Mouse (Mus musculus) heart, embryonic 16.5 days (tissue): ENCODE data around the gene Cntln. TPM values are rescaled to one million over a fixed set of nuclear protein-coding genes. Genes with fewer than 3 reads are reported as not detected.

Experiments
- ATAC-seq: fragments of 200-750 bp; cut with Nextera tagmentation; replicated peaks from 2 replicates; pipeline ENCODE4 v1.8.0; 2017; ENCODE audit warnings: moderate number of reproducible peaks; ENCODE audit not compliant: insufficient read depth, low FRiP score; ENCODE audit errors: extremely low read depth
- H3K27ac ChIP-seq: fragments of 300-500 bp; sonication (generic); 2 replicates; pipeline ENCODE4 v1.5.1; 2014; ENCODE audit warnings: mild to moderate bottlenecking, low read length, control low read depth, moderate library complexity
- H3K27me3 ChIP-seq: fragments of 300-500 bp; sonication (generic); 2 replicates; pipeline ENCODE4 v1.6.1; 2014; ENCODE audit warnings: low read length, mixed read lengths; ENCODE audit not compliant: control insufficient read depth, insufficient read depth
- H3K36me3 ChIP-seq: fragments of 300-500 bp; sonication (generic); 2 replicates; pipeline ENCODE4 v1.6.1; 2014; ENCODE audit not compliant: control insufficient read depth, insufficient read depth
- H3K4me1 ChIP-seq: fragments of 300-500 bp; sonication (generic); 2 replicates; pipeline ENCODE4 v1.6.1; 2014; ENCODE audit warnings: low read length, mixed read lengths; ENCODE audit not compliant: control insufficient read depth, insufficient read depth
- H3K4me2 ChIP-seq: fragments of 300-500 bp; sonication (generic); 2 replicates; pipeline ENCODE4 v1.6.1; 2014; ENCODE audit warnings: low read depth, mild to moderate bottlenecking, control low read depth, low read length
- H3K4me3 ChIP-seq: fragments of 300-500 bp; sonication (generic); 2 replicates; pipeline ENCODE4 v1.5.1; 2014; ENCODE audit warnings: mild to moderate bottlenecking, control low read depth, low read length
- H3K9ac ChIP-seq: fragments of 300-500 bp; sonication (generic); 2 replicates; pipeline ENCODE4 v1.6.1; 2014; ENCODE audit warnings: low read length, control low read depth
- H3K9me3 ChIP-seq: fragments of 300-500 bp; sonication (generic); replicated peaks from 2 replicates; pipeline ENCODE4 v1.6.1; 2016; ENCODE audit warnings: low read length; ENCODE audit not compliant: control insufficient read depth
- WGBS: fragments of 180-500 bp; shearing (Covaris S2); extraction: QIAGEN DNeasy Blood & Tissue Kit; methylation state at CpG from one replicate; pipeline ENCODE4 v1.1.7; 2014; 5-methylcytosine and 5-hydroxymethylcytosine counted together
- polyA plus RNA-seq: library from polyadenylated mRNA; unstranded; fragments of >200 nt; fragmentation: Nextera tagmentation; extraction: Ambion mirVana; gene quantifications from 2 replicates; pipeline ENCODE4 v1.2.1, GENCODE M21; 2015

Gene Cntln
- polyA plus RNA-seq, 1 experiment from 2014 or later = 5.4 TPM

DNA sequence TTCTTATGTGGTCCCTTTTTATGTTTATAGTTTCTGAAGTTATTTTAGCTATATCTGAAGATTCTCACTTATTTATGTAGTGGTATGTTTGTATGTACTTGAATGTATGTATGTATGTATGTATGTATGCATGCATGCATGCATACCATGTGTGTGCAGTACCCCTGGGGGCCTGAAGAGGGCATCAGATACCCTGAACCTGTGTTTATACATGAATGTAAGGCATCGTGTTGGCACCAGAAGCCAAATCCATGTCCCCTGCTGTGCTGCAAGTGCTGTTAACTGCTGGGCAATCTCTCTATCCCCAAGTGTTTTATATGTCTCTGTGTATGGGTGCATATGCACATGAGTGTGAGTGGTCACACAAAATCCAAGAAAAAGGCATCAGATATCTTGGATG lies 34.3 kb downstream of the Cntln start:
- 84% methylated on average over 1 of the region's 1 CpGs for WGBS
- H3K36me3 ChIP-seq = peaks cover 3% of the 10 kb centered on the region; the same call in 1 of the 2 replicates
- H3K27ac ChIP-seq = no peak overlapping the region
- H3K9ac ChIP-seq = no peak overlapping the region
- no peak overlapping the region for H3K4me3 ChIP-seq
- no peak for ATAC-seq
- H3K4me1 ChIP-seq = no peaks in the 10 kb centered on the region
- H3K4me2 ChIP-seq = no peak overlapping the region
- peaks cover 9% of the 10 kb centered on the region; the same call in 1 of the 2 replicates for H3K9me3 ChIP-seq
- H3K27me3 ChIP-seq = no peaks in the 10 kb centered on the region

DNA sequence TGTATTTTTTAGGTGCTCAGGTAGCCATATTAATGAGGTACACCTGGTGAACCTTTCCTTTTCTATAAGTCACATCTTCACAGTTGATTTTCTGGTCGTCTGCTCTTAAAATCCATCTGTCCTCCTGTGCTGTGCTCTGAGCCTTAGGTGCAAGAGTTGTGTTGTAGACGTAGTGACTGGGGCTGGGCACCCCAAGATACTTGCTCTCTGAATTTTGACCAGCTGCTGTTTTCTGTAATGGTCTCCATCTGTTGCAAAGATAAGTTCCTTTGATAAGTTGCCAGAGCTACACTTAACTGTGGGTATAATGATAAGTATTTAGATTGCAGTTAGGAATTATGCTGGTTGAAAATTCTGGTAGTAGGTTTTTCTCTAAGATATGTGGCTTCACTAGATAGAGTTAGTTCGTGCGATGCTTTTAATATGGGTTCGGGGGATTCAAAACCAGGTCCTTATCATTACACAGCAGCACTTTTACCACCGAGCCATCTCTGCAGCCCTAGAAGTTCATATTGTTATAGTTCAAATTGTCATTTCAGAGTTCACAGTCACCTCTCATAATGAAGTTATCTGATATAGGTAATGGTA lies 50.3 kb downstream of the Cntln start:
- no peak for ATAC-seq
- H3K27me3 ChIP-seq = no peaks in the 10 kb centered on the region
- WGBS = 81% methylated on average over 6 of the region's 6 CpGs
- no peak overlapping the region for H3K4me2 ChIP-seq
- peaks cover 4% of the 10 kb centered on the region; the same call in 1 of the 2 replicates for H3K9me3 ChIP-seq
- no peak overlapping the region for H3K9ac ChIP-seq
- no peak overlapping the region for H3K4me3 ChIP-seq
- no peak overlapping the region for H3K27ac ChIP-seq
- H3K36me3 ChIP-seq = no peaks in the 10 kb centered on the region
- H3K4me1 ChIP-seq = no peaks in the 10 kb centered on the region

- H3K9me3 ChIP-seq = no peaks in the 10 kb centered on the region
- H3K27me3 ChIP-seq = no peaks in the 10 kb centered on the region
- no peak overlapping the region for H3K4me3 ChIP-seq
- 50% methylated on average over 2 of the region's 2 CpGs for WGBS
- no peak overlapping the region for H3K27ac ChIP-seq
- no peaks in the 10 kb centered on the region for H3K36me3 ChIP-seq
- no peak overlapping the region for H3K4me2 ChIP-seq
- no peak for ATAC-seq
- H3K4me1 ChIP-seq = no peaks in the 10 kb centered on the region
- H3K9ac ChIP-seq = no peak overlapping the region
These were observed 58.0 kb downstream of the Cntln start for GRCm38 (mm10) chr4:84942059-84942458.

- WGBS = 81% methylated on average over 2 of the region's 2 CpGs
- ATAC-seq = no peak
- Histone ChIP-seq H3K27ac (no peak overlapping the region), H3K4me1 (no peaks in the 10 kb centered on the region), H3K27me3 (no peaks in the 10 kb centered on the region), H3K4me3 (no peak overlapping the region), H3K9me3 (no peaks in the 10 kb centered on the region), H3K9ac (no peak overlapping the region), H3K4me2 (no peak overlapping the region), H3K36me3 (no peaks in the 10 kb centered on the region)
These were observed 58.5 kb downstream of the Cntln start for GRCm38 (mm10) chr4:84942651-84943050.

GRCm38 (mm10) chr4:84944100-84944499 lies 60.0 kb downstream of the Cntln start:
- H3K9me3 ChIP-seq = no peaks in the 10 kb centered on the region
- no peak overlapping the region for H3K4me3 ChIP-seq
- no peak overlapping the region for H3K4me2 ChIP-seq
- H3K36me3 ChIP-seq = no peaks in the 10 kb centered on the region
- no peaks in the 10 kb centered on the region for H3K27me3 ChIP-seq
- WGBS = 84% methylated on average over 4 of the region's 4 CpGs
- H3K4me1 ChIP-seq = no peaks in the 10 kb centered on the region
- no peak for ATAC-seq
- H3K27ac ChIP-seq = no peak overlapping the region
- H3K9ac ChIP-seq = no peak overlapping the region

- H3K4me2 ChIP-seq = no peak overlapping the region
- H3K9ac ChIP-seq = no peak overlapping the region
- WGBS = 81% methylated on average over 3 of the region's 3 CpGs
- no peak overlapping the region for H3K4me3 ChIP-seq
- H3K4me1 ChIP-seq = no peaks in the 10 kb centered on the region
- H3K27me3 ChIP-seq = no peaks in the 10 kb centered on the region
- no peak overlapping the region for H3K27ac ChIP-seq
- H3K36me3 ChIP-seq = no peaks in the 10 kb centered on the region
- ATAC-seq = no peak
- no peaks in the 10 kb centered on the region for H3K9me3 ChIP-seq
These were observed 62.3 kb downstream of the Cntln start for GRCm38 (mm10) chr4:84946450-84946849.

DNA sequence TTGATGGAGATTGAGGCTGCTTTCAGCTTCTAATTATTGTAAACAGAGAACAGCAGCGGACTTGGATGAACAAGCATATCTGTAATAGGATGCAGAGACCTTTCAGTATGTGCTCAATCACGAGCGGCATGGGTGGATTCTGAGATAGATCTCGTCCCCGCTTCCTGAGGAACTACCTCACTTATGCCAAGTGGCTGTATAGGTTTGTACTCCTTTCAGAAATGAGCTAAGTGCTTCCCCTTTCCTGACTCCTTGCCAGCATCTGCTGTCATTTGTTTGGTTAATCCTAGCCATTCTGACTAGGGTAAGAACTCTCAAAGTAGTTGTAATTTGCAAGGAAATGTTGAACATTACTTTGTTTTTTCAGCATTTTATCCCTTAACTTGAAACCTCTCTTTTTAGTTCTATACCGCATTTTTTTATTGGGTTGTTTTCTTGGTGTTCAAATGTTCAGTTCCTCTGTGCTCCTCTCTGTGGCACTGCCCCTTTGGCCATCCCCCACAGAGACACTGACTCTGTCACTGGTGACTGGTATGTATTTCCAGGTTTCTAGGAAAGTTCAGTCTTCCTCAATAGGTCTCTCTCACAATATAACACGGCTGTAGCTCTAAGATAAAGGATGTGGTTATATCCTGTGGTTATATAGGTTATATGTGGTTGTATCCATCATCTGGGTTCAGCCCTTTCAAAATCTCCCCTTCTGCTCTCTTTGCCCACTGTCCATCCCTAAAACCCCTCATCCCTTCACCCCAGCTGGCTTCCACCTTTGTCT lies 93.0 kb downstream of the Cntln start:
- no peaks in the 10 kb centered on the region for H3K27me3 ChIP-seq
- no peak overlapping the region for H3K4me3 ChIP-seq
- H3K9ac ChIP-seq = no peak overlapping the region
- WGBS = 58% methylated on average over 7 of the region's 7 CpGs
- no peak overlapping the region for H3K4me2 ChIP-seq
- no peaks in the 10 kb centered on the region for H3K36me3 ChIP-seq
- H3K27ac ChIP-seq = no peak overlapping the region
- no peaks in the 10 kb centered on the region for H3K9me3 ChIP-seq
- ATAC-seq = no peak
- H3K4me1 ChIP-seq = no peaks in the 10 kb centered on the region

DNA sequence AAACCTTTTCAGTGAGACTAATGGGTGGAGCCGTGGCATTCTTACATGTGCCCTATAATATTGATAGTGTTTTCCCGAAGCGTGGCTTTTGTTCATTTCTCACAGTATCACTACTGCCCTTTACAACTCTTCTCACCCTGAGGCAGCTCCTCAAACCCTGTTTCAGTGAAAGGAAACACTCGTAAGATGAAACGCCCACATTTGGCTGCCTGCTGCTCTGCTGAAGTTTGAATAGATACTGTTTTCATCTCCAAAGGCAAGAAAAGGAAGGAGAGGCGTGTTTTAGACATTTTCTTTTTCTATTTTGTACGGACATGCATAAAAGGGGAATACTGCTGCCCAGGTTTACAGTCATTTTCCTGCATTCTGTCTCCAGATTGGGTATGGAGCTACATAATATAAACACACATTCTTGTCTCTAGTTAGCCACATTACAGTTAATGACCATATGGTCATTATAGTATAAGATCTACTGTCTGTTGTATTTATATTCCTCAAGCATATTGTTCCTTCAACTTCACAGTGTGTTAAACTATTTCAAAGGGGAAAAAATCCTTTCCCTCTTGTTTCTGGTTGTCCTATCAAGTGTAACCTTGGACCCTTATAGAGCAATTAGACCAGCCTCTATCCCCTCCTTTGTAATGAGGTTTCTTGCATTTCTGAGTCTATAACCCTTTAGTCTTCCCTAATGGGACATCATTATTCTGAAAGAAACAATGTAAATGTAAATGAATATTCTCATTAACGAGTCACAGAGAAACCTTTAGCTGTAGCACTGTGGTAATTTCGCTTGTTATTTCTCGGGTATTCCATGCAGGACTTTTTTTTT lies 111.6 kb downstream of the Cntln start:
- H3K4me3 ChIP-seq = no peak overlapping the region
- 82% methylated on average over 10 of the region's 10 CpGs for WGBS
- H3K4me1 ChIP-seq = no peaks in the 10 kb centered on the region
- H3K36me3 ChIP-seq = 0 out of 2 replicates have a peak, but pooled peaks cover 2% of the 10 kb centered on the region
- H3K27me3 ChIP-seq = no peaks in the 10 kb centered on the region
- H3K9me3 ChIP-seq = no peaks in the 10 kb centered on the region
- H3K4me2 ChIP-seq = no peak overlapping the region
- H3K27ac ChIP-seq = no peak overlapping the region
- no peak for ATAC-seq
- H3K9ac ChIP-seq = no peak overlapping the region

DNA sequence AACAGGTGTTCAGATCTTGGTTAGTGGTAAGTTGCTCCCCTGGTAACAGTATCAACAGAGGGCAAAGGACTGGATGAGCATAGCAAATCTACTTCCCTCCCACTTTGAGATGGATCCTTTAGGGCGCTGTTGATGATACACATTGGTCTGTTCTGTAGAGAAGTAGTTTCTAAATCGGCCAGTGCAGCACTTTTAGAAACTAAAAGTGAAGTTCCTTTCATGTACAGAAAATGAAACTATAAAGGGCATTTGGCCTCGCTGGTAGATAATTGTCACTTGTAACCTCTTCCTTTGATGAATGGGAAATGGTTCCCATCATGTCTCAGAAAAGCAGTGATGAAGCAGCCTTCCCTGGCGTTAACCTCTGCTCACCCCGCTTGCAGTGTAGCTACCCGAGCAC lies 121.5 kb downstream of the Cntln start:
- no peaks in the 10 kb centered on the region for H3K4me1 ChIP-seq
- no peaks in the 10 kb centered on the region for H3K27me3 ChIP-seq
- H3K36me3 ChIP-seq = no peaks in the 10 kb centered on the region
- H3K27ac ChIP-seq = no peak overlapping the region
- ATAC-seq = no peak
- WGBS = 73% methylated on average over 6 of the region's 6 CpGs
- no peaks in the 10 kb centered on the region for H3K9me3 ChIP-seq
- no peak overlapping the region for H3K4me3 ChIP-seq
- H3K9ac ChIP-seq = no peak overlapping the region
- H3K4me2 ChIP-seq = no peak overlapping the region
